8 mouse cellular contexts compared by ENCODE assay signal in genomic region chr7:56019930-56020253, GRCm38 (mm10). TPM values are rescaled to one million over a fixed set of nuclear protein-coding genes. Genes with fewer than 3 reads are reported as not detected.
DNase-seq lines count a peak whose midpoint lies in the region; ATAC-seq lines count a peak whose summit lies in the region.

Gene Nipa1 (minus strand): TSS chr7:56019954.

- ATAC-seq in kidney, embryonic 16.5 days (ENCODE audit: low FRiP score, low TSS enrichment), result no peak
- ATAC-seq in hindbrain, embryonic 13.5 days (ENCODE audit: low FRiP score), result no peak
- ATAC-seq in liver, embryonic 16.5 days (ENCODE audit: low read depth), result no peak

- H3K4me3 ChIP-seq in kidney, embryonic 16.5 days (ENCODE audit: low read length), result peak within 1 kb of the TSS; percentile 69
- peak within 1 kb of the TSS; percentile 89 for H3K4me3 ChIP-seq in brown adipose tissue, adult 24 weeks (ENCODE audit: insufficient read depth, low read depth, low read length)
- peak within 1 kb of the TSS; percentile 79 for H3K4me3 ChIP-seq in hindbrain, embryonic 13.5 days
- peak within 1 kb of the TSS; percentile 90 for H3K4me3 ChIP-seq in liver, embryonic 16.5 days (ENCODE audit: low read depth, low read length)

- no peaks in the 10 kb centered on the region for H3K27me3 ChIP-seq in kidney, embryonic 16.5 days (ENCODE audit: insufficient read depth, low read length)
- H3K27me3 ChIP-seq in hindbrain, embryonic 13.5 days, result no peaks in the 10 kb centered on the region
- H3K27me3 ChIP-seq in liver, embryonic 16.5 days (ENCODE audit: control insufficient read depth, insufficient read depth, low read depth, low read length), result no peaks in the 10 kb centered on the region

- peak within 1 kb of the TSS; percentile 76 for H3K9ac ChIP-seq in kidney, embryonic 16.5 days (replicated peaks; ENCODE audit: low read length)
- H3K9ac ChIP-seq in hindbrain, embryonic 13.5 days, result peak within 1 kb of the TSS; percentile 89
- peak within 1 kb of the TSS; percentile 97 for H3K9ac ChIP-seq in liver, embryonic 16.5 days (ENCODE audit: low read depth, low read length)

- 46% methylated on average over 3 of the region's 3 CpGs for WGBS in kidney, embryonic 16.5 days
- 60% methylated on average over 3 of the region's 3 CpGs for WGBS in hindbrain, embryonic 13.5 days
- 43% methylated on average over 3 of the region's 3 CpGs for WGBS in liver, embryonic 16.5 days (ENCODE audit: insufficient replicate concordance)

- no peak for DNase-seq in kidney, postnatal 4 days
- DNase-seq in Muller cell, postnatal 12 days (ENCODE audit: inconsistent ontology term), result no peak
- no peak for DNase-seq in retina, postnatal 1 day
- no peak for DNase-seq in lung, postnatal 14 days

- H3K4me1 ChIP-seq in kidney, embryonic 16.5 days (ENCODE audit: insufficient read depth, low read length), result no peaks in the 10 kb centered on the region
- H3K4me1 ChIP-seq in brown adipose tissue, adult 24 weeks (ENCODE audit: control insufficient read depth, insufficient read depth, insufficient read length, low read length), result no peaks in the 10 kb centered on the region
- peaks cover 10% of the 10 kb centered on the region for H3K4me1 ChIP-seq in hindbrain, embryonic 13.5 days (replicated peaks)
- H3K4me1 ChIP-seq in liver, embryonic 16.5 days (ENCODE audit: control insufficient read depth, low read depth, low read length), result peaks cover 22% of the 10 kb centered on the region

- H3K9me3 ChIP-seq in kidney, embryonic 16.5 days (ENCODE audit: low read length), result no peaks in the 10 kb centered on the region
- H3K9me3 ChIP-seq in hindbrain, embryonic 13.5 days, result no peaks in the 10 kb centered on the region
- H3K9me3 ChIP-seq in liver, embryonic 16.5 days (replicated peaks; ENCODE audit: control insufficient read depth, low read length), result no peaks in the 10 kb centered on the region

- no peak within 1 kb of the TSS for H3K27ac ChIP-seq in kidney, embryonic 16.5 days (ENCODE audit: low read length)
- H3K27ac ChIP-seq in brown adipose tissue, adult 24 weeks (replicated peaks; ENCODE audit: low read depth, low read length), result no peak within 1 kb of the TSS
- H3K27ac ChIP-seq in hindbrain, embryonic 13.5 days, result peak within 1 kb of the TSS; percentile 91
- H3K27ac ChIP-seq in liver, embryonic 16.5 days (ENCODE audit: low read length), result peak within 1 kb of the TSS; percentile 96

- H3K36me3 ChIP-seq in kidney, embryonic 16.5 days (ENCODE audit: insufficient read depth, low read length), result no peaks in the 10 kb centered on the region
- peaks cover 3% of the 10 kb centered on the region; the same call in 1 of the 2 replicates for H3K36me3 ChIP-seq in hindbrain, embryonic 13.5 days
- H3K36me3 ChIP-seq in liver, embryonic 16.5 days (ENCODE audit: control insufficient read depth, insufficient read depth), result no peaks in the 10 kb centered on the region

- H3K4me2 ChIP-seq in kidney, embryonic 16.5 days (replicated peaks; ENCODE audit: low read depth, low read length), result peak within 1 kb of the TSS; percentile 68
- peak within 1 kb of the TSS; percentile 76 for H3K4me2 ChIP-seq in hindbrain, embryonic 13.5 days
- H3K4me2 ChIP-seq in liver, embryonic 16.5 days (ENCODE audit: low read depth, low read length), result peak within 1 kb of the TSS; percentile 86

RNA-seq across cellular contexts. Expression of gene Nipa1, which starts in this region (rescaled TPM):
- 4.4 and 5.9 TPM in 2 replicates for polyA plus RNA-seq in kidney, embryonic 16.5 days (2015; fragmentation: Nextera tagmentation; extraction: Ambion mirVana)
- 3.6 and 5.5 TPM in 2 replicates for polyA plus RNA-seq in brown adipose tissue, adult 24 weeks (2012; ENCODE audit: insufficient read depth, insufficient read length, missing spikeins)
- polyA plus RNA-seq in hindbrain, embryonic 13.5 days (2015; fragmentation: Nextera tagmentation; extraction: Ambion mirVana), result 22.2 and 24.0 TPM in 2 replicates
- 10.2 and 10.7 TPM in 2 replicates for polyA plus RNA-seq in liver, embryonic 16.5 days (2015; fragmentation: Nextera tagmentation; extraction: Ambion mirVana)

Comparison
In these comparisons a context has a peak if more than half of its experiments do, and no peak if none do; other contexts are left out.
1. H3K27ac ChIP-seq: peak in hindbrain, embryonic 13.5 days (single experiment) and liver, embryonic 16.5 days (single experiment); none in kidney, embryonic 16.5 days (single experiment) and brown adipose tissue, adult 24 weeks (single experiment).
2. Peak in every context shown above with its lines, with median percentiles within 50 percentile points of each other: H3K4me2 ChIP-seq, H3K4me3 ChIP-seq and H3K9ac ChIP-seq.